Mouse (Mus musculus) thymus, postnatal 36 days (tissue): ENCODE measurements around the gene Rita1.

Source experiments
- DNase-seq, 2 experiments: peaks; one replicate each; pipeline ENCODE4 v3.0.0; 2022; ENCODE audit warnings: mixed read lengths in 2 of 2

The Rita1 gene

DNA sequence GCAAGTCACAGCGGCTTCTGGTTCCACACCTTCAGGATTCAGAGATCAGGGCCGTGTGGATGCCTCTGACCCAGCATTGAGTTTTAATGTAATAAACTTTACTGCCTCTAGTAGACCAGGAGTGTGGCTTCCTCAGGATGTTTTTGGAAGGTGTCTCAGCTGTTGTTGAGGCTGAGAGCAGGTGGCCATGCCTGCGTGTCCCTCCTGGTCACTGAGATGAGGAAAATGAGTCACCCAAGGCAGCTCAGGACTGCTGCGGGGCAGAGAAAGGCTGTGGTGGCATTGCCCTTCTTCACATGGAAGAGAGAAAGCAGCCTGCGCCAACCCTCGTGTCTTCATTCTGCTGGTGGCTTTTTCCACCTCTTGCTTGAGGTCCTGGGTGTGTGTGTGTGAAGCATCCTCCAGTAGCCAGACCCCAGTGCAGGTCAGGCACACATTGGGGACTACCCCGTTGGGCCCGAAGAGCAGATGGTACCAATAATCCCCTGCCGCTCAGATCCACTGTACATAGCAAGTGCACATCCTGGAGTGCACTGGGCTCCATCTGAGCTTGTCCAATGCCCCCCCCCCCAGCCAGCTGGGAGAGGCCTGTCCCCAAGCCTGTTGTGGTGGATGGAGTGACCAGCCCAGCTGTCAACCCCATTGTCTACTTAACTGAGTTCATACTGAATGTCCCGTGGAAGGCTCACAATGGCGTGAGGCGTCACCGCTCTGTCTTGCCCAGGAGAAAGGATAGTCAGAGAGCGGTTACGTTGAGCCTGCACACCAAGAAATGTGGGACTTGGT, 15.3 kb upstream of the Rita1 start:
- DNase-seq = no peak

- DNase-seq = peak in 1 of 2 experiments; percentile 64
Observed at GRCm38 (mm10) chr5:120626399-120626798, 14.0 kb upstream of the Rita1 start.

DNA sequence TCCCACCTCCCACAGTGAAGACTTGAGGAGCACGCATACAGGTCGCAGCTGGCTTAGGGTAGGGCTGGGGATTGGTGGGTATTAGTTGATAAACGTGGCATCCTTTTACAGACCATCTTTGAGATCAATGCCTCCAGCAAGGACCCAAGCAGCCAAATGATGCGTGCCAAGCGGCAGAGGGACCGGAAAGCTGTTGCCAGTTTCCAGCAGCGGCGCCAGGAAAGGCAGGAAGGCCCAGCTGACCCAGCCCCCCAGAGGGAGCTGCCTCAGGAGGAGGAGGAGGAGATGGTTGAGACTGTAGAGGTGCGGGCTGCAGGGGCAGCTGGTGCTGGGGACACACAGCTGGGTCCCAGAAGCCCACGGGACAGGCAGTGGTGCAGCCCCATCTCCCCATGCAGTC, 12.0 kb upstream of the Rita1 start:
- peak in 1 of 2 experiments; percentile 25 for DNase-seq

DNA sequence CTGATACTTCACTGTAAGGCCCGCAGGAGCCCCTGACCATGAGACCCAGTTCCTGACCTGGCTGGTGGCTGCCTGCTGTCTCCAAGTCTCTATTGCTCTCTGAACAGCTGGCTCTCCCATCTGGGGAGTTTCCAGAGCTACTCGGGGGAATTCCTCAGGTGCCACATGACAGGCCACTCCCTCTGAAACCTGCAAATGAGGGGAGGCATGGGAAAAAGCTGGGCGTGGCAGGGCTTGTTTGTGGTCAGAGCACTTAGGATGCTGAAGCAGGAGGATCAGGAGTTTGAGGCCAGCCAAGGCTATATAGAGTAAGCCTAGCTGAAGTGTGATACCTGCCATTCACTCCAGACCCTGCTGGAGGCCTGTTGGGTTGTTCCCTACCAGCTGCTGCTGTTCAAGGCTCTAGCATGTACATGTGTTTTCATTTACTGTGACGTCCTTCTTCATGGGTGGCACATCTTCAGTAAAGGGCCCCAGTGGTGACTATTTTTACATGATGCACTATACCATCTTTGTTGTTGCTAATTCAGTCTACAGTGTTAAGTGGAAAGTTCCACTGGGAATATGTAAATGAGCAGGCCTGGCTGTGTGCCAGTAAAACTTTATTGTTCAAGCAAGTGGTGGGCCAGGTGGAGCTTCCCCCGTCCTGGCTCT, 9.9 kb upstream of the Rita1 start:
- DNase-seq = peak; percentile 52 to 58

GRCm38 (mm10) chr5:120621846-120622197, 9.4 kb upstream of the Rita1 start:
- DNase-seq = no peak

DNA sequence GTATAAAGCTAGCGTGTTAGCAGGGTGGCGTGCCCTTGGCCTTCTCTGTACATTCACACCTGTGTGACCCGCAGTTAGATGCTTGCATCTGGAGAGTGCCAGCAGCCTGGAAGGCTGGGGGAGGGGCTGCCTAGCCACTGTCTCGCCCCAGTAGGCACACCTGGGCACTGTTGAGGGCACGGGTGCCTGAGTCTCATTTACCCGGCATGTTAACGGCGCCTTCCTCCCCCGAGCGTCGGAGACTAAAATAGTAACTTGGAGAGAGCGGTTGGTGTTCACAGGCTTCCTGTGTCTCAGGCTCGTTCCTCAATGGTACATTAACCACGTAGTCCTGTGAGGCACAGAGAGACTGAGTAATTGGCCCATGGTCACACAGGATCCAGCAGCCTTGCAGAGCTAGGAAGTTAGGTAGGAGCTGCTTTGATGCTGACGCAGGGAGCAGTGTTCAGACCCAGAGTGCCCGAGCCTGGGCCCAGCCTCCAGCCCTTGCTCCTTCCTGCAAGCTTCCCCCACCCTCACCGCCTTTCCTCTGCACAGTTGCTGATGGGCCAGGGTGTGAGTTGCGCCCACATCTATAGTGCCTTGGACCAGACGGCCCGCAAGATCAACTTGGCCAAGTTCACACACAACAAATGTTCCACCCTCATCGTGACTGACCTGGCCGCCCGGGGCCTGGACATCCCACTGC, 8.8 kb upstream of the Rita1 start:
- peak; percentile 87 to 95 for DNase-seq

DNA sequence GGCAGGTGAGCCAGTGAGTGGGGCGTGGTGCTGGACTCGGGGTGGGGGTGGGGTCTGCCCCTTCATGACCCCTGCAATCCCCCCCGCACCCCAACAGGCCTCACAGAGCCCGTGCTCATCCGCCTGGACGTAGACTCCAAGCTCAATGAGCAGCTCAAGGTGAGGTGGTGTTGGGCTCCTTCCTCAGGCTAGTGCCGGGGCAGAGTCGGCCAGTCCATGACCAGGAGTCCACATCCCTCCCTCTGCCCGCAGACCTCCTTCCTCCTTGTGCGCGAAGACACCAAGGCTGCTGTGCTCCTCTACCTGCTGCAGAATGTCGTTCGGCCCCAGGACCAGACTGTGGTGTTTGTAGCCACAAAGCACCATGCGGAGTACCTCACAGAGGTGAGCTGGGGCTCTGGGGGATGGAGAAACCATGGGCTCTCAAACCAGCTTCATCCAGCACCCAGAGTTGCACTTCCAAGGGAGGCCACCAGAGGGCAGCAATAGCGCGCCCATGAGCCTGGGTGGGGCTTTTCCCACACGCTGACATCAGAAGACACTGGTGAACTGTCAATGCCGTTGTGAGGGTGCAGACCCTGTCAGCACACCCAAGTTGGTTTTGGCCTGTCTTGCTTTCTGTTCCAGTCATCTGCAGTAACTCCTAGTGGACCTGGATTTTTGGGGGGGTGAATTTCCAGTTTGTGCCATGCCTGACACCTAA, 8.1 kb upstream of the Rita1 start:
- DNase-seq = peak; percentile 92 to 95

GRCm38 (mm10) chr5:120619201-120619600, 6.8 kb upstream of the Rita1 start:
- peak; percentile 81 to 84 for DNase-seq

DNA sequence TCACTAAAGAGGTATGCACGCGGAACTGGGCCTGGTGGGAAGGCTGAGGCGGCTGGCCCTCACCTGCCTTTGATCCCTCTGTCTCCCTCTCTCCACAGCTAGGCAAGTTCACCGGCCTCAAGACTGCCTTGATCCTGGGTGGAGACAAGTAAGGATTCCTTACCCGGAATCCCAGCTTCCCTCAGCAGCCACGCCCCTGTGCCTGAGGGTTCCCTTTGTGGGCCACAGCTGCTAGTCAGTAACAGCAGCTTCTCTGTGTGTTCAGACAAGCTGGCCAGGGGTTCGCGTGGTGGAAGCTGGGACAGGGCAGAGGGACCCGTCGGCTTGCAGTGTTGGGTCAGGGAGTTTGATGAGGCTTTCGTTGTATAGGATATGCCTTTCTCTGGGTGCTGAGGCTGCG, 6.4 kb upstream of the Rita1 start:
- no peak for DNase-seq

DNA sequence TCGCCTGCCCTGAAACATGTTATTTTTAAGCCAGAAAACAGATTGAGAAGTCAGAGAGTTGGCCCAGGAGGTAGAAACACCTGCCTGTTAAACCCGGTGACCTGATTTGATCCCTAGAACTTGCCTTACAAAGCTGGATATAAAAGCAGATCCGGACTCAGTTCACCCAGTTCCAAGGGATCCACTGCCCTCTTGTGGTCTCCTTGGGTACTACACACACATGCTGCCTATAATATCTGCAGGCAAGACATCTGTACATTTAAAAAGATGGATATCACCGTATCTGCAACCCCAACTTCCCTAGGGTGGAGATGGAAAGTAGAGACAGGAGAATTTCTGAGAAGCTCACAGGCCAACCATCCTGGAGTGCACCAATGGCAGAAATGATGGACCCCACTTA, 3.5 kb upstream of the Rita1 start:
- no peak for DNase-seq

- DNase-seq = peak; percentile 100
Observed at GRCm38 (mm10) chr5:120612822-120613604, 624 bp upstream of the Rita1 start.

DNA sequence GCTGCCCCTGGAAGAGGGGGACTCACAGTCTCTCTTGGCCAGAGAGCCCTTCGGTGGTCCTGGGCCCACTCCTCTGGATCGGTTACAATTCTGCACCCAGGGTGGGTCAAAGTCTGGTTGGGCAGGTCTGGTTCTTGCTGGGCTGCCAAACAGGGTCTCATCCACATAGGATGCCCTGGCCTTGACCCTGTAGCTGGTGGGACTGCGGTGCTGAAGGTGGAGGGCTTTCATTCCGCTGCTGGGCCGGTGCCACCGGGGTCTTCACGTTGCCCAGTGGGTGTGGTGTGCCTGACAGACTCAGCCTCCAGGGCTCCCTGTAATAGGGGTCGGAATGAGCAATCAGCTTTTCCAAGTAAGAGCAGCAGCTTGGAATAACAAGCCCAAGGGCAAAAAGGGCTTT, 973 bp downstream of the Rita1 start:
- no peak for DNase-seq

- DNase-seq = peak in 1 of 2 experiments; percentile 16
Observed at GRCm38 (mm10) chr5:120610906-120611305, 1.5 kb downstream of the Rita1 start.

- DNase-seq = no peak
Observed at GRCm38 (mm10) chr5:120609246-120609775, 3.1 kb downstream of the Rita1 start.

DNA sequence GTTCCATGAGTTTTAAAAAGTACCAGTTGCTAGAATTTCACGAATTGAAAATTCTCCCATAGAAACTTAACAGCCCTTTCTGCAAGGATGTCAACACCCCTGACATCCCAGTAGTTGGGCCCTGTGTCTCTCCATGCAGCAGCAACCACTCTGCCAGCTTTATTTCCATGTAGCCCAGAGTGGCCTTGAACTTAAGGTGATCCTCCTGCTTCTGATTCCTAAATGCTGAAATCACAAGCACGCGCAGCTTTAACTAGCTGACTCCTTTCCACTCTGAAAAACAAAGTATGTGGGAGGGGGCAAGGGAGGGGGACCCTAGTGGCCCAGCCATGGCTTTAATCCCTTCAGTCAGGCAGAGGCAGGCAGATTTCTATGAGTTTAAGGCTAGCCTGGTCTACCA, 5.1 kb downstream of the Rita1 start:
- DNase-seq = no peak

DNA sequence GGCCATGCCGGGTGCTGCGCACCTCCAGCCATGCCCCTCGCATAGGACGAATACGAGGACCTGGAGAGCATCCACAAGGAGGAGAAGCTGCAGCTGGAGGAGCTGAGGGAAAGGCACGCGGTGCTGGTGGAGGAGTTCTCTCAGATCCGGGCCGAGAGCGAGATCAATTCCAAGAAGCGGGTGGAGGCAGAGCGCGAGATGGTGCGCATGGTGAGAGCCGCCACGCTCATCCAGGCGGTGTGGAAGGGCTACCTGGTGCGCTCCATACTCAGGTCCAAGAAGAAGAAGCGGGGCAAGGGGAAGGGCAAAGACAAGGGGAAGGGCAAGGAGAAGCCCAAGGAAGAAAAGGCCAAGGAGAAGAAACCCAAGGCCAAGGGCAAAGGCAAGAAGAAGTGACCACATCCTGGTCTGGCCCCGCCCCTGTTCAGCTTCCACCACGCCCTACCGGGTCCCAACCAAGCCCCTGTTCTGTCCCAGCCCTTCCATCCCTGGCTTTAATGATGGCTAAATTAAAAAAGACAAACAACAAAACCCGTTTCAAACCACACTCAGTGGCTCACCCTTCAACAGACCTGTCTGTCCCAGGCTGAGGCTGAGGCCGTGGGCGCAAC, 5.7 kb downstream of the Rita1 start:
- no peak for DNase-seq

DNA sequence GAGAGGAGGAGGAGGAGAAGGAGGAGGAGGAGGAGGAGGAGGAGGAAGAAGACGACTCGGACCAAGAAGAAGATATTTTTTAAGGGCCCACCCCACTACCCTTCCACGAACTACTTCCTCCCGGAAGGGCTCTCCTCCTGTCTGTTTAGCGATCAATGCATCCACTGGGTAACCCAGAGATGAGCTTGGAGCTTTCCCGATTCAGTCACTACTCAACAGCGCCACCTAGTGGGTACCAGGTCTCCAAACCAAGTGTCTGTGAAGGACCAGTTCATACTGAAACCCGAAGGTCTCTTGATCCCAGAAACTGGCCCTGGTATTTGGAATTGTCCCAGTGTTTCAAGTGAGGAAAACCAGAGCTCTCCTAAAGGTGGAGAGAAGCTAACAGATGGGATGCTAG, 6.7 kb downstream of the Rita1 start:
- peak; percentile 78 for DNase-seq

- no peak for DNase-seq
Observed at GRCm38 (mm10) chr5:120605241-120605661, 7.1 kb downstream of the Rita1 start.

DNA sequence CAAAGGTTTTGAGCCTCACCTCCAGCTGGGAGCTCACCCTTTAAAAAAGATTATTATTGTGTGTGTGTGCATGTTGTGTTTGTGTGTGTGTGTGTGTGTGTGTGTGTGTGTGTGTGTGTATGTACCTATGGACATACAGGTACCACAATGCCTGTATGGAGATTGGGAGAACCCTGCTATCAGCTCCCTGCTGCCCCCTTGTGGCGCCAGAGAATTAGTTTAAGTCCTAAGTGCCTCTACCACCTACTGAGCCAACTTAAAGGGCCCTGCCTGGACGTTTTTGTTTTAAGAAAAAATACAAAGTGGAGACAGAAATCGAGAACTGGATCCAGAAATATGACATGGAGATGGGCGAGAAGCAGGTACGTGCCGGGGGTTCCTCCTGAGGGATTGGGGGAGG, 7.5 kb downstream of the Rita1 start:
- DNase-seq = peak; percentile 81 to 83

- no peak for DNase-seq
Observed at GRCm38 (mm10) chr5:120603515-120603914, 8.9 kb downstream of the Rita1 start.

GRCm38 (mm10) chr5:120602210-120602609, 10.2 kb downstream of the Rita1 start:
- no peak for DNase-seq
